Mouse (Mus musculus) embryonic facial prominence, embryonic 15.5 days (tissue): ENCODE data around the gene Phlpp2. TPM values are rescaled to one million over a fixed set of nuclear protein-coding genes. Genes with fewer than 3 reads are reported as not detected.

ENCODE experiments used
- ATAC-seq: fragments of 200-750 bp; cut with Nextera tagmentation; 2 replicates; pipeline ENCODE4 v1.8.0; 2017; ENCODE audit warnings: low read depth, moderate TSS enrichment; ENCODE audit not compliant: insufficient number of reproducible peaks, low FRiP score, low TSS enrichment
- H3K27ac ChIP-seq: fragments of 300-500 bp; sonication (generic); replicated peaks from 2 replicates; pipeline ENCODE4 v1.5.1; 2015; ENCODE audit warnings: mild to moderate bottlenecking, inconsistent platforms
- H3K27me3 ChIP-seq: fragments of 300-500 bp; sonication (generic); 2 replicates; pipeline ENCODE4 v1.6.1; 2015; ENCODE audit warnings: inconsistent platforms
- H3K36me3 ChIP-seq: fragments of 300-500 bp; sonication (generic); 2 replicates; pipeline ENCODE4 v1.6.1; 2015; ENCODE audit warnings: mild to moderate bottlenecking, inconsistent platforms
- H3K4me1 ChIP-seq: fragments of 300-500 bp; sonication (generic); 2 replicates; pipeline ENCODE4 v1.6.1; 2015; ENCODE audit warnings: inconsistent platforms
- H3K4me2 ChIP-seq: fragments of 300-500 bp; sonication (generic); replicated peaks from 2 replicates; pipeline ENCODE4 v1.6.1; 2015; ENCODE audit warnings: mild to moderate bottlenecking, inconsistent platforms
- H3K4me3 ChIP-seq: fragments of 300-500 bp; sonication (generic); replicated peaks from 2 replicates; pipeline ENCODE4 v1.5.1; 2015; ENCODE audit warnings: mild to moderate bottlenecking, inconsistent platforms
- H3K9ac ChIP-seq: fragments of 300-500 bp; sonication (generic); 2 replicates; pipeline ENCODE4 v1.6.1; 2015; ENCODE audit warnings: inconsistent platforms
- H3K9me3 ChIP-seq: fragments of 300-500 bp; sonication (generic); replicated peaks from 2 replicates; pipeline ENCODE4 v1.6.1; 2016; ENCODE audit warnings: inconsistent platforms
- WGBS: fragments of 180-500 bp; shearing (Covaris S2); methylation state at CpG from one replicate; pipeline ENCODE4 v1.1.7; 2015; 5-methylcytosine and 5-hydroxymethylcytosine counted together
- polyA plus RNA-seq: library from polyadenylated mRNA; unstranded; fragments of >200 nt; fragmentation: Nextera tagmentation; extraction: Ambion mirVana; gene quantifications from 2 replicates; pipeline ENCODE4 v1.2.1, GENCODE M21; 2015

Gene Phlpp2
- polyA plus RNA-seq, 1 experiment from 2014 or later = 3.6 TPM

DNA sequence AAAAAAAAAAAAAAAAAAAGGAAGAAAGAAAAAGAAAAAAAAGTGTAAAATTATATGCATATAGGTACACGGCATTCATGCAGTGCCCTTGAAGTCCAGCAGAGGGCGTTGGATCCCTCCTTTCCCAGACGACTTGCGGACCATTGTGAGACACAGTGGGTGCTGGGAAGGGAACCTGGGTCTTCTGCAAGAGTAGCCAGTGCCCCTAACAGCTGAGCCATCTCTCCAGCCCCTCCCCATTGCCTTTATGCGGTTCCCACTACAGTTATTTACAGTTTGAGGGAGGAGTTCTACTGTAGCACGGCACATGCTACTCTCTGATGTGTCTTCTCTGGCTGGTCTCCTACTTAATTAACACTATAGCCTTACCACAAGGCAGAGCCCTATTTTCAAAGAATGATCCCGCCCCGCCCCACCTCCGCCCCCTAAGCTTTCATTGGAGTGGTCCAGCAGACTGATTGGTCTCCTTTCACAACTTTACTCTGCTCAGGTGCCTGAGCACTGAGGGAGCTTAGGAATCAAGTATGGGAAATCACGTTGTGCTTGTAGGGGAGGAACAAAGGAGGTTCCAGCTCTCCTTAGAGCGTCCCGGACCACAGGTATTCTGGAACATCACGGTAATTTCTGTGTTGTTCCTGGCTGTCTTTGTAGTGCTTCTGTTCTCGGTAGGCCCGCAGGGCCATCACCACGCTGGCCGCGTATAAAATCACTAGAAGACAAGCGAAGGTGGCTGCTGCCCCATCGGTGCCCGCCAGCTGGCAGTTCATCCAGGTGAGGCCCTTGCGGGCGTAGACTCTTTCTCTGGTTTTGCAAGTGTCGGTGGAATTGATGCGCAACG is 79.3 kb downstream of the Phlpp2 start:
- H3K4me1 ChIP-seq = peaks cover 21% of the 10 kb centered on the region
- no peak overlapping the region for H3K27ac ChIP-seq
- WGBS = 2% methylated on average over 26 of the region's 26 CpGs
- H3K4me2 ChIP-seq = peak overlapping the region; percentile 50
- no peak overlapping the region for H3K9ac ChIP-seq
- ATAC-seq = peak; percentile 70
- H3K9me3 ChIP-seq = no peaks in the 10 kb centered on the region
- peak overlapping the region; percentile 31 for H3K4me3 ChIP-seq
- H3K36me3 ChIP-seq = no peaks in the 10 kb centered on the region; the same call in 1 of the 2 replicates
- peaks cover 11% of the 10 kb centered on the region for H3K27me3 ChIP-seq

DNA sequence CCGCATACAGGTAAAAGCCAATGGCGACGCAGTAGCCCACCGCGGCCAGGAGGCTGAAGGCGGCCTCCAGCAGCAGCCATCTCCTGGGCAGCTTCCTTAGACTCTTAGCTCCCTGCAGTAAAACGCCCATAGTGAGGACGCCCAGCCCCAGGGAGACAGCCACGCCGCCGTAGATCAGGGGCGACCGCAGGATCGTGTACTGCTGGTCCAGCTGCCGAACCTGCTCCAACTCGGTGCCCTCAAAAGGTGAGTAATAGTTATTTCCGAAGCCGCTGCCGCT is 79.9 kb downstream of the Phlpp2 start:
- no peak overlapping the region for H3K9ac ChIP-seq
- no peak overlapping the region for H3K27ac ChIP-seq
- ATAC-seq = no peak
- WGBS = 3% methylated on average over 19 of the region's 19 CpGs
- H3K4me2 ChIP-seq = peak overlapping the region; percentile 50
- H3K4me1 ChIP-seq = peaks cover 21% of the 10 kb centered on the region
- peaks cover 11% of the 10 kb centered on the region for H3K27me3 ChIP-seq
- peak overlapping the region; percentile 31 for H3K4me3 ChIP-seq
- H3K36me3 ChIP-seq = no peaks in the 10 kb centered on the region; the same call in 1 of the 2 replicates
- no peaks in the 10 kb centered on the region for H3K9me3 ChIP-seq

GRCm38 (mm10) chr8:109952171-109952570 is 83.8 kb downstream of the Phlpp2 start:
- WGBS = 57% methylated on average over 7 of the region's 7 CpGs
- Histone ChIP-seq H3K4me2 (no peak overlapping the region), H3K4me1 (peaks cover 21% of the 10 kb centered on the region), H3K9ac (no peak overlapping the region), H3K36me3 (no peaks in the 10 kb centered on the region), H3K4me3 (no peak overlapping the region), H3K9me3 (no peaks in the 10 kb centered on the region), H3K27me3 (peaks cover 11% of the 10 kb centered on the region), H3K27ac (no peak overlapping the region)
- ATAC-seq = no peak

- no peak overlapping the region for H3K4me2 ChIP-seq
- no peak overlapping the region for H3K4me3 ChIP-seq
- H3K9ac ChIP-seq = no peak overlapping the region
- H3K4me1 ChIP-seq = peaks cover 15% of the 10 kb centered on the region
- WGBS = 48% methylated on average over 13 of the region's 13 CpGs
- no peak overlapping the region for H3K27ac ChIP-seq
- H3K9me3 ChIP-seq = no peaks in the 10 kb centered on the region
- no peaks in the 10 kb centered on the region for H3K36me3 ChIP-seq
- H3K27me3 ChIP-seq = no peaks in the 10 kb centered on the region
- no peak for ATAC-seq
Observed at GRCm38 (mm10) chr8:109954486-109954948, 86.2 kb downstream of the Phlpp2 start.

GRCm38 (mm10) chr8:109957167-109958028 is 89.1 kb downstream of the Phlpp2 start:
- Histone ChIP-seq H3K4me1 (peaks cover 24% of the 10 kb centered on the region), H3K4me3 (no peak overlapping the region), H3K36me3 (no peaks in the 10 kb centered on the region), H3K27ac (peak overlapping the region; percentile 60), H3K9me3 (no peaks in the 10 kb centered on the region), H3K9ac (no peak overlapping the region), H3K27me3 (peaks cover 15% of the 10 kb centered on the region), H3K4me2 (peak overlapping the region; percentile 22; the same call in 1 of the 2 replicates)
- peak; percentile 70; the same call in 1 of the 2 replicates for ATAC-seq
- 3% methylated on average over 16 of the region's 16 CpGs for WGBS

- Histone ChIP-seq H3K27me3 (peaks cover 23% of the 10 kb centered on the region), H3K4me1 (peaks cover 24% of the 10 kb centered on the region), H3K9ac (no peak overlapping the region), H3K4me3 (no peak overlapping the region), H3K27ac (peak overlapping the region; percentile 70), H3K9me3 (no peaks in the 10 kb centered on the region), H3K4me2 (peak overlapping the region; percentile 10; the same call in 1 of the 2 replicates), H3K36me3 (no peaks in the 10 kb centered on the region)
- 23% methylated on average over 11 of the region's 12 CpGs for WGBS
- ATAC-seq = no peak
Observed at GRCm38 (mm10) chr8:109958036-109958655, 89.8 kb downstream of the Phlpp2 start.

DNA sequence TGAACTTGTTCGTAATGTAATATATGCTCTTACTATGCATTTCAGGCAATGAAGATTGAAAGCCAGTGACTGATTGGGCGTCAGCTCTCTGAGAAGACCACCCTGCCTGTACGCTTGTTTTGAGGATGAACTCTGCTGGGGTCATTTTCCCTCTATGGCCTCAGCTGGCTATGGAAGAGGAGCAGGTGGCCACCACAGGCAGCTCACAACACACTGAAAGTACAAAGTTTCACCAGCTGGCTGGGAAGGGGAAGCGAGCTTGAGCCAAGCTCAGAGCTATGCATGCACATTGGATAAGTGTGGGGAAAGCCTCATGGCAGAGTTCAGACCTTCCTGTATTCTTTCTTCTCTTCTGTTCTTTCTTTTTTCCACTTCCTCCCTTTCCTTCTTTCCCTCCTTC is 90.8 kb downstream of the Phlpp2 start:
- no peak for ATAC-seq
- Histone ChIP-seq H3K27ac (no peak overlapping the region), H3K9me3 (no peaks in the 10 kb centered on the region), H3K27me3 (peaks cover 29% of the 10 kb centered on the region), H3K9ac (no peak overlapping the region), H3K4me2 (no peak overlapping the region), H3K4me1 (peaks cover 24% of the 10 kb centered on the region), H3K4me3 (no peak overlapping the region), H3K36me3 (no peaks in the 10 kb centered on the region)
- WGBS = 87% methylated on average over 4 of the region's 4 CpGs

DNA sequence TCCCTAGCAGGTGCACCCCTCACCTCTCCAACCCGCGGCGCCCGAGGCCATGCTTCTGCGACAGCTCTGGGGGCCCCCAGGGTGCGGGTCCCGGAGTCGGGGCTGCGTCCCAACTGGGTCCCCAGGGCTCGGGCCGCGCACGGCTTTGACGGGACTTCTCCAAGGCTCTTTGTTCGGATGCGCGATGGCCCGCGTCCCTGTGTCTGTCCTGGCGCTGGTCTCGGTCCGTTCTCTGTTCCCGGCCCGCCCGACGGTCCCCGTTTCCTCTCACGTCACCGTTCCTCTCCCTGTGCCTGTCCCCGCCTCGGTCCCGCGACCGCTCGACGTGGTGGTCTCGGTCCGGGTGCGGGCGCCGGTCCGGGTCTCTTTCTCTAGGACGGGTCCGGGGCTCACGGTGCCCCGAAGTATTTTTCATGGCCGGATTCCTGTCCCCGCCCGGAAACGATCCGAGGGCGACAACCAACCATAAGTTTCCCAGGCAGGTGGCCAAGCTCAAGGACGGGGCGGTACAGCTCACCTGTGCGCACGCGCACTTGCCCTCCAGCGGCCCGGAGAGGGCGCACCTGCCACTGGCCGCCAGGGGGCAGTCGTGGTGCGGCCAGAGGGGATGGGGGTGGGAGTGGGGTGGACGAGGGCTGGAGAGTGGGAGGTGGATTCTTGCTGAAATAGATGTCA is 93.5 kb downstream of the Phlpp2 start, which contains the start of gene Marveld3:
Gene Marveld3, minus strand, starts transcription at position 511 of the 675 bp plus-strand sequence.
- Histone ChIP-seq H3K9ac (peak within 1 kb of the TSS; percentile 12; the same call in 1 of the 2 replicates), H3K4me2 (peak within 1 kb of the TSS; percentile 75), H3K4me1 (peaks cover 18% of the 10 kb centered on the region), H3K36me3 (no peaks in the 10 kb centered on the region), H3K4me3 (peak within 1 kb of the TSS; percentile 46), H3K27ac (no peak within 1 kb of the TSS), H3K27me3 (peaks cover 29% of the 10 kb centered on the region), H3K9me3 (no peaks in the 10 kb centered on the region)
- ATAC-seq = no peak
- 2% methylated on average over 64 of the region's 64 CpGs for WGBS

GRCm38 (mm10) chr8:109962896-109963295 is 94.6 kb downstream of the Phlpp2 start:
- no peak overlapping the region for H3K27ac ChIP-seq
- H3K9me3 ChIP-seq = no peaks in the 10 kb centered on the region
- no peak for ATAC-seq
- H3K4me2 ChIP-seq = no peak overlapping the region
- WGBS = 66% methylated on average over 9 of the region's 9 CpGs
- H3K4me3 ChIP-seq = no peak overlapping the region
- peaks cover 29% of the 10 kb centered on the region for H3K27me3 ChIP-seq
- H3K4me1 ChIP-seq = peaks cover 9% of the 10 kb centered on the region
- no peak overlapping the region for H3K9ac ChIP-seq
- no peaks in the 10 kb centered on the region for H3K36me3 ChIP-seq

DNA sequence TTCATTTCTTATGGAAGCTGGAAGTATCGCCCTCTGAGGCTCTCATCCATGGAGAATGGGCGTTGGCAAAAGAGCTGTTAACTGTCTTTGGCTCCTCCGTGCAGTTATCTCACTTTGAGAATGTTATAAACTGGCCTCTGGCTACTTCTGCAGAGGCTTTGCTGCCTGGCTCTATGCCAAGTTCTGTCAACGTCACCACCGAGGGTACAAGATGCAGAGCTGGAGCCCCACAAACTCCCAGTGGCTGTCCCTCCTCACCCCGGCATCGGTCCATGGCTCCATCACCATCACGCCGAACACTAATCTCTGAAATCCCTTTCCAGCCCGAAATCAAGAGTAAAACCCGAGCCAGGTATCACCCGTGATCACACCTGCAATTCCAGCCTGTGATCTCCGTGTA is 95.1 kb downstream of the Phlpp2 start:
- Histone ChIP-seq H3K4me1 (peaks cover 9% of the 10 kb centered on the region), H3K9me3 (no peaks in the 10 kb centered on the region), H3K4me2 (no peak overlapping the region), H3K36me3 (no peaks in the 10 kb centered on the region), H3K4me3 (no peak overlapping the region), H3K27ac (no peak overlapping the region), H3K27me3 (peaks cover 33% of the 10 kb centered on the region), H3K9ac (no peak overlapping the region)
- WGBS = 67% methylated on average over 13 of the region's 13 CpGs
- ATAC-seq = no peak
